Mouse (Mus musculus) stomach, postnatal 0 days (tissue): ENCODE results near the gene Ftsj1. TPM values are rescaled to one million over a fixed set of nuclear protein-coding genes. Genes with fewer than 3 reads are reported as not detected.
A peak's percentile ranks its signal among the peaks of the same experiment; 100 is the strongest.

ENCODE experiments used
- ATAC-seq: fragments of 200-750 bp; cut with Nextera tagmentation; 2 replicates; pipeline ENCODE4 v1.8.0; 2017; ENCODE audit not compliant: low FRiP score, low TSS enrichment
- DNase-seq: peaks from one replicate; pipeline ENCODE4 v3.0.0-alpha.2; 2016; ENCODE audit warnings: low spot score
- H3K27ac ChIP-seq: fragments of 300-500 bp; sonication (generic); replicated peaks from 2 replicates; pipeline ENCODE4 v1.5.1; 2014; ENCODE audit warnings: mild to moderate bottlenecking, control low read depth
- H3K27me3 ChIP-seq: fragments of 300-500 bp; sonication (generic); 2 replicates; pipeline ENCODE4 v1.6.1; 2014; ENCODE audit warnings: low read length; ENCODE audit not compliant: control insufficient read depth, insufficient read depth
- H3K36me3 ChIP-seq: fragments of 300-500 bp; sonication (generic); 2 replicates; pipeline ENCODE4 v1.6.1; 2014; ENCODE audit warnings: low read length, mixed read lengths; ENCODE audit not compliant: control insufficient read depth, insufficient read depth
- H3K4me1 ChIP-seq: fragments of 300-500 bp; sonication (generic); replicated peaks from 2 replicates; pipeline ENCODE4 v1.6.1; 2014; ENCODE audit warnings: antibody characterized with exemption; ENCODE audit not compliant: control insufficient read depth, insufficient read depth
- H3K4me2 ChIP-seq: fragments of 300-500 bp; sonication (generic); replicated peaks from 2 replicates; pipeline ENCODE4 v1.6.1; 2014; ENCODE audit warnings: low read depth, mild to moderate bottlenecking, control low read depth, moderate library complexity
- H3K4me3 ChIP-seq: fragments of 300-500 bp; sonication (generic); 2 replicates; pipeline ENCODE4 v1.5.1; 2014; ENCODE audit warnings: low read depth, low read length, control low read depth
- H3K9ac ChIP-seq: fragments of 300-500 bp; sonication (generic); 2 replicates; pipeline ENCODE4 v1.6.1; 2014; ENCODE audit warnings: mild to moderate bottlenecking, low read length, control low read depth, mixed read lengths
- H3K9me3 ChIP-seq: fragments of 300-500 bp; sonication (generic); 2 replicates; pipeline ENCODE4 v1.6.1; 2016; ENCODE audit warnings: low read length; ENCODE audit not compliant: control insufficient read depth
- CTCF ChIP-seq: IDR thresholded peaks from 2 replicates; pipeline ENCODE4 v1.5.1; 2016; ENCODE audit warnings: antibody characterized with exemption, low read depth, mild to moderate bottlenecking, moderate library complexity
- EP300 ChIP-seq: optimal IDR thresholded peaks from 2 replicates; pipeline ENCODE3; 2016; ENCODE audit warnings: antibody characterized with exemption
- WGBS: fragments of 180-500 bp; shearing (Covaris S2); extraction: QIAGEN DNeasy Blood & Tissue Kit; methylation state at CpG from one replicate; pipeline ENCODE4 v1.1.7; 2014; 5-methylcytosine and 5-hydroxymethylcytosine counted together
- polyA plus RNA-seq: library from polyadenylated mRNA; unstranded; fragments of >200 nt; fragmentation: Nextera tagmentation; extraction: Ambion mirVana; gene quantifications from 2 replicates; pipeline ENCODE4 v1.2.1, GENCODE M21; 2015

Gene Ftsj1
- polyA plus RNA-seq, 1 experiment from 2014 or later, result 20.3 TPM

- ATAC-seq, result no peak
- Histone ChIP-seq H3K27me3 (no peaks in the 10 kb centered on the region), H3K4me1 (no peaks in the 10 kb centered on the region), H3K9ac (no peak overlapping the region), H3K9me3 (no peaks in the 10 kb centered on the region), H3K36me3 (no peaks in the 10 kb centered on the region), H3K4me3 (no peak overlapping the region), H3K4me2 (no peak overlapping the region), H3K27ac (no peak overlapping the region)
- TF ChIP-seq CTCF, result no peak
- TF ChIP-seq EP300, result no peak
- WGBS, result 81% methylated on average over 3 of the region's 3 CpGs
- no peak for DNase-seq
Observed at GRCm38 (mm10) chrX:8264222-8264621, 12.0 kb upstream of the Ftsj1 start.

GRCm38 (mm10) chrX:8263156-8263804 lies 11.1 kb upstream of the Ftsj1 start:
- H3K27me3 ChIP-seq, result no peaks in the 10 kb centered on the region
- 77% methylated on average over 5 of the region's 5 CpGs for WGBS
- no peak for ATAC-seq

GRCm38 (mm10) chrX:8259478-8259877 lies 7.3 kb upstream of the Ftsj1 start:
- DNase-seq, result no peak
- Histone ChIP-seq H3K4me2 (no peak overlapping the region), H3K27ac (no peak overlapping the region), H3K9ac (no peak overlapping the region), H3K4me3 (no peak overlapping the region), H3K4me1 (no peaks in the 10 kb centered on the region), H3K9me3 (no peaks in the 10 kb centered on the region), H3K27me3 (no peaks in the 10 kb centered on the region), H3K36me3 (no peaks in the 10 kb centered on the region)
- ATAC-seq, result no peak
- WGBS, result 69% methylated on average over 12 of the region's 12 CpGs
- TF ChIP-seq EP300 (no peak), CTCF (no peak)

More at GRCm38 (mm10) chrX:8263156-8263804, 11.1 kb upstream of the Ftsj1 start:
- no peak overlapping the region for H3K4me2 ChIP-seq
- no peak for DNase-seq
- no peak overlapping the region for H3K27ac ChIP-seq
- no peak overlapping the region for H3K9ac ChIP-seq
- H3K9me3 ChIP-seq, result no peaks in the 10 kb centered on the region
- TF ChIP-seq EP300, result no peak
- no peak for TF ChIP-seq CTCF
- H3K4me1 ChIP-seq, result no peaks in the 10 kb centered on the region
- no peak overlapping the region for H3K4me3 ChIP-seq
- no peaks in the 10 kb centered on the region for H3K36me3 ChIP-seq

GRCm38 (mm10) chrX:8255807-8256206 lies 3.6 kb upstream of the Ftsj1 start:
- TF ChIP-seq EP300, result no peak
- 0 out of 2 replicates have a peak, but pooled peaks have one; percentile 8 for TF ChIP-seq CTCF
- Histone ChIP-seq H3K27ac (no peak overlapping the region), H3K9ac (no peak overlapping the region), H3K36me3 (no peaks in the 10 kb centered on the region), H3K9me3 (no peaks in the 10 kb centered on the region), H3K27me3 (no peaks in the 10 kb centered on the region), H3K4me1 (no peaks in the 10 kb centered on the region), H3K4me2 (no peak overlapping the region), H3K4me3 (no peak overlapping the region)
- ATAC-seq (no peak), DNase-seq (no peak)
- 41% methylated on average over 4 of the region's 6 CpGs for WGBS

GRCm38 (mm10) chrX:8253711-8254110 lies 1.5 kb upstream of the Ftsj1 start:
- H3K9me3 ChIP-seq, result no peaks in the 10 kb centered on the region
- no peak overlapping the region for H3K27ac ChIP-seq
- no peaks in the 10 kb centered on the region for H3K36me3 ChIP-seq
- no peak overlapping the region for H3K4me3 ChIP-seq
- TF ChIP-seq CTCF, result no peak
- no peak for TF ChIP-seq EP300
- DNase-seq (no peak), ATAC-seq (no peak)
- H3K4me2 ChIP-seq, result no peak overlapping the region
- H3K4me1 ChIP-seq, result no peaks in the 10 kb centered on the region
- 60% methylated on average over 2 of the region's 2 CpGs for WGBS
- no peak overlapping the region for H3K9ac ChIP-seq
- no peaks in the 10 kb centered on the region for H3K27me3 ChIP-seq

GRCm38 (mm10) chrX:8251789-8252333 lies 345 bp downstream of the Ftsj1 start:
- Histone ChIP-seq H3K27me3 (no peaks in the 10 kb centered on the region), H3K9me3 (no peaks in the 10 kb centered on the region), H3K4me3 (peak overlapping the region; percentile 51), H3K36me3 (no peaks in the 10 kb centered on the region), H3K27ac (no peak overlapping the region), H3K4me2 (peak overlapping the region; percentile 58), H3K9ac (peak overlapping the region; percentile 64), H3K4me1 (no peaks in the 10 kb centered on the region)
- ATAC-seq (peak; percentile 50), DNase-seq (no peak)
- 15% methylated on average over 18 of the region's 18 CpGs for WGBS
- no peak for TF ChIP-seq CTCF
- no peak for TF ChIP-seq EP300
